Mouse (Mus musculus) hindbrain, embryonic 13.5 days (tissue): ENCODE measurements around the gene Sys1. TPM values are rescaled to one million over a fixed set of nuclear protein-coding genes. Genes with fewer than 3 reads are reported as not detected.

ENCODE experiments used
- ATAC-seq: fragments of 200-750 bp; cut with Nextera tagmentation; 2 replicates; pipeline ENCODE4 v1.8.0; 2017; ENCODE audit warnings: moderate TSS enrichment; ENCODE audit not compliant: low FRiP score
- H3K27ac ChIP-seq: fragments of 300-500 bp; sonication (generic); 2 replicates; pipeline ENCODE4 v1.5.1; 2015; ENCODE audit warnings: inconsistent platforms, mild to moderate bottlenecking, moderate library complexity
- H3K27me3 ChIP-seq: fragments of 300-500 bp; sonication (generic); 2 replicates; pipeline ENCODE4 v1.6.1; 2015; ENCODE audit warnings: mild to moderate bottlenecking, inconsistent platforms
- H3K36me3 ChIP-seq: fragments of 300-500 bp; sonication (generic); 2 replicates; pipeline ENCODE4 v1.6.1; 2015; ENCODE audit warnings: mild to moderate bottlenecking, inconsistent platforms
- H3K4me1 ChIP-seq: fragments of 300-500 bp; sonication (generic); replicated peaks from 2 replicates; pipeline ENCODE4 v1.6.1; 2015; ENCODE audit warnings: inconsistent platforms
- H3K4me2 ChIP-seq: fragments of 300-500 bp; sonication (generic); 2 replicates; pipeline ENCODE4 v1.6.1; 2015; ENCODE audit warnings: inconsistent platforms, mild to moderate bottlenecking, moderate library complexity
- H3K4me3 ChIP-seq: fragments of 300-500 bp; sonication (generic); 2 replicates; pipeline ENCODE4 v1.5.1; 2015; ENCODE audit warnings: mild to moderate bottlenecking, inconsistent platforms
- H3K9ac ChIP-seq: fragments of 300-500 bp; sonication (generic); 2 replicates; pipeline ENCODE4 v1.6.1; 2015; ENCODE audit warnings: mild to moderate bottlenecking, inconsistent platforms
- H3K9me3 ChIP-seq: fragments of 300-500 bp; sonication (generic); 2 replicates; pipeline ENCODE4 v1.6.1; 2016; ENCODE audit warnings: inconsistent platforms
- WGBS: fragments of 180-500 bp; shearing (Covaris S2); methylation state at CpG from one replicate; pipeline ENCODE4 v1.1.7; 2015; 5-methylcytosine and 5-hydroxymethylcytosine counted together
- polyA plus RNA-seq: library from polyadenylated mRNA; unstranded; fragments of >200 nt; fragmentation: Nextera tagmentation; extraction: Ambion mirVana; gene quantifications from 2 replicates; pipeline ENCODE4 v1.2.1, GENCODE M21; 2015

Gene Sys1
- polyA plus RNA-seq, 1 experiment from 2014 or later, result 85.3 TPM

- H3K27ac ChIP-seq, result no peak overlapping the region
- H3K4me2 ChIP-seq, result no peak overlapping the region
- peaks cover 6% of the 10 kb centered on the region; the same call in 1 of the 2 replicates for H3K27me3 ChIP-seq
- 89% methylated on average over 5 of the region's 5 CpGs for WGBS
- no peak for ATAC-seq
- H3K9ac ChIP-seq, result no peak overlapping the region
- H3K9me3 ChIP-seq, result no peaks in the 10 kb centered on the region
- no peaks in the 10 kb centered on the region for H3K4me1 ChIP-seq
- H3K4me3 ChIP-seq, result no peak overlapping the region
- no peaks in the 10 kb centered on the region for H3K36me3 ChIP-seq
Observed at GRCm38 (mm10) chr2:164425401-164425800, 31.4 kb upstream of the Sys1 start.

GRCm38 (mm10) chr2:164426121-164426520 is 30.6 kb upstream of the Sys1 start:
- Histone ChIP-seq H3K27ac (no peak overlapping the region), H3K27me3 (peaks cover 8% of the 10 kb centered on the region; the same call in 1 of the 2 replicates), H3K9ac (no peak overlapping the region), H3K4me1 (no peaks in the 10 kb centered on the region), H3K4me2 (no peak overlapping the region), H3K36me3 (no peaks in the 10 kb centered on the region), H3K4me3 (no peak overlapping the region), H3K9me3 (no peaks in the 10 kb centered on the region)
- 30% methylated on average over 12 of the region's 12 CpGs for WGBS
- no peak for ATAC-seq

- Histone ChIP-seq H3K4me1 (0 out of 2 replicates have a peak, but pooled peaks cover 3% of the 10 kb centered on the region), H3K9me3 (no peaks in the 10 kb centered on the region), H3K27me3 (peaks cover 9% of the 10 kb centered on the region; the same call in 1 of the 2 replicates), H3K4me2 (no peak overlapping the region), H3K9ac (no peak overlapping the region), H3K27ac (no peak overlapping the region), H3K4me3 (no peak overlapping the region), H3K36me3 (no peaks in the 10 kb centered on the region)
- no peak for ATAC-seq
- 87% methylated on average over 5 of the region's 5 CpGs for WGBS
Observed at GRCm38 (mm10) chr2:164426952-164427351, 29.8 kb upstream of the Sys1 start.

- Histone ChIP-seq H3K27me3 (peaks cover 9% of the 10 kb centered on the region; the same call in 1 of the 2 replicates), H3K9ac (no peak overlapping the region), H3K9me3 (no peaks in the 10 kb centered on the region), H3K36me3 (no peaks in the 10 kb centered on the region), H3K4me2 (no peak overlapping the region), H3K4me1 (peaks cover 10% of the 10 kb centered on the region; the same call in 1 of the 2 replicates), H3K4me3 (no peak overlapping the region), H3K27ac (no peak overlapping the region)
- 37% methylated on average over 5 of the region's 5 CpGs for WGBS
- no peak for ATAC-seq
Observed at GRCm38 (mm10) chr2:164428451-164428850, 28.3 kb upstream of the Sys1 start.

GRCm38 (mm10) chr2:164429881-164430615 is 26.7 kb upstream of the Sys1 start:
- peaks cover 9% of the 10 kb centered on the region; the same call in 1 of the 2 replicates for H3K27me3 ChIP-seq
- no peak overlapping the region for H3K4me3 ChIP-seq
- H3K4me2 ChIP-seq, result no peak overlapping the region
- ATAC-seq, result no peak
- H3K9me3 ChIP-seq, result no peaks in the 10 kb centered on the region
- no peaks in the 10 kb centered on the region for H3K36me3 ChIP-seq
- H3K27ac ChIP-seq, result no peak overlapping the region
- 49% methylated on average over 15 of the region's 15 CpGs for WGBS
- peaks cover 10% of the 10 kb centered on the region; the same call in 1 of the 2 replicates for H3K4me1 ChIP-seq
- no peak overlapping the region for H3K9ac ChIP-seq

- Histone ChIP-seq H3K9me3 (no peaks in the 10 kb centered on the region), H3K36me3 (no peaks in the 10 kb centered on the region), H3K4me3 (no peak overlapping the region), H3K9ac (no peak overlapping the region), H3K27ac (no peak overlapping the region), H3K4me1 (peaks cover 10% of the 10 kb centered on the region; the same call in 1 of the 2 replicates), H3K27me3 (peaks cover 9% of the 10 kb centered on the region; the same call in 1 of the 2 replicates), H3K4me2 (no peak overlapping the region)
- 17% methylated on average over 7 of the region's 7 CpGs for WGBS
- no peak for ATAC-seq
Observed at GRCm38 (mm10) chr2:164430697-164431096, 26.1 kb upstream of the Sys1 start.

GRCm38 (mm10) chr2:164431676-164432465 is 24.9 kb upstream of the Sys1 start:
- no peak overlapping the region for H3K4me2 ChIP-seq
- H3K27ac ChIP-seq, result no peak overlapping the region
- no peak overlapping the region for H3K9ac ChIP-seq
- WGBS, result 65% methylated on average over 9 of the region's 9 CpGs
- H3K27me3 ChIP-seq, result peaks cover 9% of the 10 kb centered on the region; the same call in 1 of the 2 replicates
- H3K36me3 ChIP-seq, result no peaks in the 10 kb centered on the region
- no peaks in the 10 kb centered on the region for H3K9me3 ChIP-seq
- peaks cover 10% of the 10 kb centered on the region; the same call in 1 of the 2 replicates for H3K4me1 ChIP-seq
- no peak overlapping the region for H3K4me3 ChIP-seq
- ATAC-seq, result no peak

- Histone ChIP-seq H3K4me1 (peaks cover 10% of the 10 kb centered on the region; the same call in 1 of the 2 replicates), H3K9me3 (no peaks in the 10 kb centered on the region), H3K36me3 (no peaks in the 10 kb centered on the region), H3K4me2 (no peak overlapping the region), H3K27me3 (peaks cover 9% of the 10 kb centered on the region; the same call in 1 of the 2 replicates), H3K4me3 (no peak overlapping the region), H3K27ac (no peak overlapping the region), H3K9ac (no peak overlapping the region; the same call in 1 of the 2 replicates)
- no peak for ATAC-seq
- WGBS, result 31% methylated on average over 22 of the region's 22 CpGs
Observed at GRCm38 (mm10) chr2:164432541-164433191, 24.1 kb upstream of the Sys1 start.

GRCm38 (mm10) chr2:164433278-164433895 is 23.4 kb upstream of the Sys1 start:
- no peaks in the 10 kb centered on the region for H3K36me3 ChIP-seq
- WGBS, result 88% methylated on average over 9 of the region's 9 CpGs
- peaks cover 9% of the 10 kb centered on the region; the same call in 1 of the 2 replicates for H3K27me3 ChIP-seq
- H3K4me2 ChIP-seq, result no peak overlapping the region
- H3K4me1 ChIP-seq, result peaks cover 10% of the 10 kb centered on the region; the same call in 1 of the 2 replicates
- no peak overlapping the region; the same call in 1 of the 2 replicates for H3K9ac ChIP-seq
- H3K27ac ChIP-seq, result no peak overlapping the region
- ATAC-seq, result no peak
- H3K9me3 ChIP-seq, result no peaks in the 10 kb centered on the region
- no peak overlapping the region for H3K4me3 ChIP-seq

- Histone ChIP-seq H3K27ac (no peak overlapping the region), H3K27me3 (peaks cover 5% of the 10 kb centered on the region; the same call in 1 of the 2 replicates)
- 91% methylated on average over 3 of the region's 3 CpGs for WGBS
Observed at GRCm38 (mm10) chr2:164434681-164435080, 22.1 kb upstream of the Sys1 start.

GRCm38 (mm10) chr2:164435216-164436090 is 21.3 kb upstream of the Sys1 start:
- Histone ChIP-seq H3K4me2 (no peak overlapping the region), H3K9ac (no peak overlapping the region), H3K4me1 (peaks cover 10% of the 10 kb centered on the region; the same call in 1 of the 2 replicates), H3K9me3 (no peaks in the 10 kb centered on the region), H3K27ac (no peak overlapping the region), H3K4me3 (no peak overlapping the region), H3K27me3 (0 out of 2 replicates have a peak, but pooled peaks cover 7% of the 10 kb centered on the region), H3K36me3 (no peaks in the 10 kb centered on the region)
- no peak for ATAC-seq
- 56% methylated on average over 5 of the region's 5 CpGs for WGBS

More at GRCm38 (mm10) chr2:164434681-164435080, 22.1 kb upstream of the Sys1 start:
- Histone ChIP-seq H3K36me3 (no peaks in the 10 kb centered on the region), H3K4me2 (no peak overlapping the region), H3K4me3 (no peak overlapping the region), H3K9me3 (no peaks in the 10 kb centered on the region), H3K4me1 (peaks cover 10% of the 10 kb centered on the region; the same call in 1 of the 2 replicates), H3K9ac (no peak overlapping the region)
- ATAC-seq, result no peak
